Mouse (Mus musculus): ENCODE data around the gene Tspan18.

- no peak for TF ChIP-seq FLI1 (IDR thresholded peaks at IDR 0.05; ENCODE audit: low read length)
- no peak for TF ChIP-seq GATA1 (IDR thresholded peaks at IDR 0.05; ENCODE audit: borderline replicate concordance, low read length)
Observed at GRCm38 (mm10) chr2:93182859-93183258, 151.4 kb downstream of the Tspan18 start.
